Mouse (Mus musculus) midbrain, embryonic 11.5 days (tissue): ENCODE measurements around the gene Cdh13. TPM values are rescaled to one million over a fixed set of nuclear protein-coding genes. Genes with fewer than 3 reads are reported as not detected.

Source experiments
- ATAC-seq: fragments of 200-750 bp; cut with Nextera tagmentation; 2 replicates; pipeline ENCODE4 v1.8.0; 2017; ENCODE audit warnings: moderate TSS enrichment, moderate library complexity; ENCODE audit not compliant: low FRiP score
- DNase-seq: peaks from one replicate; pipeline ENCODE4 v3.0.0; 2015; ENCODE audit warnings: low spot score; ENCODE audit errors: missing footprints
- H3K27ac ChIP-seq: fragments of 300-500 bp; sonication (generic); 2 replicates; pipeline ENCODE4 v1.5.1; 2014; ENCODE audit warnings: low read depth, low read length
- H3K27me3 ChIP-seq: fragments of 300-500 bp; sonication (generic); 2 replicates; pipeline ENCODE4 v1.6.1; 2014; ENCODE audit warnings: mild to moderate bottlenecking, low read length, moderate library complexity, mixed read lengths; ENCODE audit not compliant: control insufficient read depth, insufficient read depth
- H3K36me3 ChIP-seq: fragments of 300-500 bp; sonication (generic); 2 replicates; pipeline ENCODE4 v1.6.1; 2014; ENCODE audit warnings: mild to moderate bottlenecking, low read length, moderate library complexity, mixed read lengths; ENCODE audit not compliant: control insufficient read depth, insufficient read depth
- H3K4me1 ChIP-seq: fragments of 300-500 bp; sonication (generic); 2 replicates; pipeline ENCODE4 v1.6.1; 2014; ENCODE audit warnings: low read length; ENCODE audit not compliant: control insufficient read depth, insufficient read depth
- H3K4me2 ChIP-seq: fragments of 300-500 bp; sonication (generic); 2 replicates; pipeline ENCODE4 v1.6.1; 2014; ENCODE audit warnings: mild to moderate bottlenecking, moderate library complexity
- H3K4me3 ChIP-seq: fragments of 300-500 bp; sonication (generic); 2 replicates; pipeline ENCODE4 v1.5.1; 2014; ENCODE audit warnings: low read depth, low read length
- H3K9ac ChIP-seq: fragments of 300-500 bp; sonication (generic); 2 replicates; pipeline ENCODE4 v1.6.1; 2014; ENCODE audit warnings: low read length
- H3K9me3 ChIP-seq: fragments of 300-500 bp; sonication (generic); 2 replicates; pipeline ENCODE4 v1.6.1; 2016; ENCODE audit warnings: low read length; ENCODE audit not compliant: control insufficient read depth
- WGBS: fragments of 180-500 bp; shearing (Covaris S2); extraction: QIAGEN DNeasy Blood & Tissue Kit; methylation state at CpG from one replicate; pipeline ENCODE4 v1.1.7; 2014; 5-methylcytosine and 5-hydroxymethylcytosine counted together
- polyA plus RNA-seq: library from polyadenylated mRNA; unstranded; fragments of >200 nt; fragmentation: Nextera tagmentation; extraction: Ambion mirVana; gene quantifications from 2 replicates; pipeline ENCODE4 v1.2.1, GENCODE M21; 2014

Cdh13 gene
- polyA plus RNA-seq, 1 experiment from 2014 or later: 12.2 TPM

DNA sequence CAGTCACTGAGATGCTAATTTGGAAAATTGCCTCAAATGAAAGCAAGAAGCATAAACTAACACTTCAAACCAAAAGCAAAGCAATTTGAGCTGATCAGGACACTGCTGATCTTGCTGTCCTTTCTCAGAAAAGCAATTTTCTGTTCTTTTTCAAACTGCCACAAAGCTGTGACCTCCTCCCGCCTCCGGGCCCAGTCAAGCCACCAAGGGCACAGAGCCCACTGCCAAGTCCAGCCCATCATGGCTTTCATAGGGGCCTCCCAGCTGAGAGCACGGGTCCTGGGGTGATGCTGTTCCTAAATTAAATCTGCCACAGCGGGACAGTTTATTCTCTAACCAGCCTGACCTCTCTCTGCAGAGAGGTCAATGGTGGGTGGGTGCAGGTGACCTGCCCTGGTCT lies 1056.0 kb downstream of the Cdh13 start:
- no peak for DNase-seq
- Histone ChIP-seq H3K4me3 (no peak overlapping the region), H3K36me3 (no peaks in the 10 kb centered on the region), H3K4me2 (no peak overlapping the region), H3K27me3 (no peaks in the 10 kb centered on the region), H3K9ac (no peak overlapping the region), H3K9me3 (peaks cover 5% of the 10 kb centered on the region; the same call in 1 of the 2 replicates), H3K4me1 (no peaks in the 10 kb centered on the region), H3K27ac (no peak overlapping the region)
- WGBS: 83% methylated on average over 4 of the region's 4 CpGs
- no peak for ATAC-seq

DNA sequence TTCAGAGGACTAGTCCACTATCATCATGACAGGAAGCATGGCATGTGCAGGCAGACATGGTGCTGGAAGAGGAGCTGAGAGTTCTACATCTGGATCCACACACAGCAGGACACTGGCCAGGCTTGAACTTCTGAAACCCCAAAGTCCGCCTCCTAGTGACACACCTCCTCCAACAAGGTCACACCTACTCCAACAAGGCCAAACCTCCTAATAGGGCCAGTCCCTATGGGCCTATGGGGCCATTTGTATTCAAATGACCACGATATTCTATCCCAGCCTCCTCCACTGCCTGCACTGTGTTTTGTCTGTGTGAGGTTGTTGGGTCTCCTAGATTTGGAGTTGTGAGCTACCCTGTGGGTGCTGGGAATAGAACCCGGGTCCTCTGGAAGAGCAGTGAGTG lies 1060.1 kb downstream of the Cdh13 start:
- H3K4me2 ChIP-seq: peak overlapping the region; percentile 34; the same call in 1 of the 2 replicates
- WGBS: 77% methylated on average over 3 of the region's 3 CpGs
- no peak for DNase-seq
- H3K27me3 ChIP-seq: no peaks in the 10 kb centered on the region
- H3K36me3 ChIP-seq: peaks cover 11% of the 10 kb centered on the region; the same call in 1 of the 2 replicates
- no peaks in the 10 kb centered on the region for H3K9me3 ChIP-seq
- H3K9ac ChIP-seq: no peak overlapping the region
- ATAC-seq: no peak; the same call in 1 of the 2 replicates
- H3K4me3 ChIP-seq: peak overlapping the region; percentile 93; the same call in 1 of the 2 replicates
- H3K4me1 ChIP-seq: peaks cover 5% of the 10 kb centered on the region
- no peak overlapping the region for H3K27ac ChIP-seq

- WGBS: 3% methylated on average over 50 of the region's 52 CpGs
- H3K9me3 ChIP-seq: no peaks in the 10 kb centered on the region
- DNase-seq (peak; percentile 100), ATAC-seq (peak; percentile 98)
- no peaks in the 10 kb centered on the region for H3K27me3 ChIP-seq
- H3K4me1 ChIP-seq: peaks cover 5% of the 10 kb centered on the region
- peak within 1 kb of the TSS; percentile 11; the same call in 1 of the 2 replicates for H3K27ac ChIP-seq
- H3K9ac ChIP-seq: peak within 1 kb of the TSS; percentile 93
- peaks cover 12% of the 10 kb centered on the region; the same call in 1 of the 2 replicates for H3K36me3 ChIP-seq
- peak within 1 kb of the TSS; percentile 77 for H3K4me2 ChIP-seq
- H3K4me3 ChIP-seq: peak within 1 kb of the TSS; percentile 93
These were observed 1060.8 kb downstream of the Cdh13 start, which contains the start of gene Hsbp1 for GRCm38 (mm10) chr8:119344190-119344856. TSS of gene Hsbp1 (plus strand) at chr8:119344488.

DNA sequence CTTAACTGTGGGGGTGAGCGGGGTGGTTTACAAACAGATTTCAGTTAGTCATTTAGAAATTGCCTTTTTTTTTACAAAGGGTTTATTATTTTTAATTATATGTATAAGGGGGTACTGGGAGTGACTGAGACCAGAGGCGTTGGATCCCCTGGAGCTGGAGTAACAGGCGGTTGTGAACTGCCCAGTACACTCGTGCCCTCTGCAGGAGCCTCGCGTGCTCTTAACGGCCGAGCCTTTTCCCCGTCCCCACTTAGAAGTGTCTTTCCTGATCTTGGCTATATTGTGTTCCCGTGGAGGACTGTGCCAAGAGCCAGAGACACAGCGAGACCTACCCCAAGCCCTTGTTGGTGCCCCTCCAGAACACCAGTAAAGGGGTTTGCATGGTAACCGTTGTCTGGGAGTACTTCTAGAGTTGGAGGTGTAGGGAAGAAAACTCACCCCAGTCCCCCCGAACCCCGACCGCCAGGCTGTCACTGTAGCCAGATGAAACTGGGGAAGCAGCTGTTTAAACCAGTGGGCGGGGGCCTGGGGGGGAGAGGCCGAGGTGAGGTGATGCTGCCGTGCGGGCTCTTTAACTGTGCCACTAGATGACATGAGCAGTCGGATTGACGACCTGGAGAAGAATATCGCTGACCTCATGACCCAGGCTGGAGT lies 1061.6 kb downstream of the Cdh13 start:
- Histone ChIP-seq H3K4me3 (peak overlapping the region; percentile 93), H3K27ac (no peak overlapping the region), H3K9ac (peak overlapping the region; percentile 93), H3K27me3 (no peaks in the 10 kb centered on the region), H3K9me3 (no peaks in the 10 kb centered on the region), H3K4me2 (peak overlapping the region; percentile 77), H3K4me1 (peaks cover 5% of the 10 kb centered on the region), H3K36me3 (peaks cover 16% of the 10 kb centered on the region; the same call in 1 of the 2 replicates)
- DNase-seq (peak; percentile 87), ATAC-seq (peak; percentile 10; the same call in 1 of the 2 replicates)
- WGBS: 57% methylated on average over 22 of the region's 22 CpGs

- no peak for DNase-seq
- Histone ChIP-seq H3K27me3 (no peaks in the 10 kb centered on the region), H3K36me3 (peaks cover 16% of the 10 kb centered on the region; the same call in 1 of the 2 replicates), H3K4me3 (no peak overlapping the region; the same call in 1 of the 2 replicates), H3K4me1 (peaks cover 5% of the 10 kb centered on the region), H3K4me2 (no peak overlapping the region; the same call in 1 of the 2 replicates), H3K27ac (no peak overlapping the region), H3K9me3 (no peaks in the 10 kb centered on the region), H3K9ac (no peak overlapping the region)
- no peak for ATAC-seq
- 83% methylated on average over 15 of the region's 15 CpGs for WGBS
These were observed 1062.1 kb downstream of the Cdh13 start for GRCm38 (mm10) chr8:119345683-119346075.

DNA sequence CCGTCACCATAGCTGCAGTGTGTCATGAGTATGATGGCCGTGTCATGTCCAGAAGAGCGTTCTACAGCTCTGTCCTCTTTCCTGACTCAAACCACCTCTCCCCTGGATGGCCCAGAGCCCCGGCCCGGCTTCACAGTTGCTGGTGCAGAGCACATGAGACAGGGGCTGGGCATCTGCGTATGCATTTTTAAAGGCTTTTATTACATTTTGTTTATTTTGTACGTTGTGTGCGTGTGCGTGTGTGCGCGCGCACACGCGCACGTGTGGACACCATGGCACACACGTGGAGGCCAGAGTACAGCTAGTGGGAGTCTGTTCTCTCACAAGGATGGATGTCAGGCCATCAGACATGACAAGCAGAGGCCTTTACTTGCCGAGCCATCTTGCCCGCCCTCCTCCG lies 1068.1 kb downstream of the Cdh13 start:
- Histone ChIP-seq H3K36me3 (peaks cover 16% of the 10 kb centered on the region; the same call in 1 of the 2 replicates), H3K27me3 (no peaks in the 10 kb centered on the region), H3K4me1 (no peaks in the 10 kb centered on the region), H3K9me3 (no peaks in the 10 kb centered on the region), H3K4me3 (no peak overlapping the region), H3K9ac (no peak overlapping the region), H3K27ac (no peak overlapping the region), H3K4me2 (no peak overlapping the region)
- no peak for DNase-seq
- ATAC-seq: no peak
- WGBS: 93% methylated on average over 19 of the region's 19 CpGs

- Histone ChIP-seq H3K9ac (no peak overlapping the region), H3K4me2 (no peak overlapping the region)
- DNase-seq: no peak
These were observed 1069.6 kb downstream of the Cdh13 start for GRCm38 (mm10) chr8:119352977-119353658.

GRCm38 (mm10) chr8:119353659-119354023 lies 1070.1 kb downstream of the Cdh13 start:
- Histone ChIP-seq H3K4me3 (no peak overlapping the region), H3K9ac (no peak overlapping the region), H3K4me1 (no peaks in the 10 kb centered on the region), H3K27ac (no peak overlapping the region), H3K27me3 (no peaks in the 10 kb centered on the region), H3K36me3 (peaks cover 5% of the 10 kb centered on the region; the same call in 1 of the 2 replicates), H3K9me3 (no peaks in the 10 kb centered on the region), H3K4me2 (no peak overlapping the region)
- 83% methylated on average over 6 of the region's 6 CpGs for WGBS
- DNase-seq (no peak), ATAC-seq (no peak)

More at GRCm38 (mm10) chr8:119352977-119353658, 1069.6 kb downstream of the Cdh13 start:
- no peak for ATAC-seq
- H3K36me3 ChIP-seq: peaks cover 9% of the 10 kb centered on the region; the same call in 1 of the 2 replicates
- 86% methylated on average over 10 of the region's 10 CpGs for WGBS
- H3K9me3 ChIP-seq: no peaks in the 10 kb centered on the region
- no peaks in the 10 kb centered on the region for H3K4me1 ChIP-seq
- no peak overlapping the region for H3K27ac ChIP-seq
- no peak overlapping the region for H3K4me3 ChIP-seq
- no peaks in the 10 kb centered on the region for H3K27me3 ChIP-seq
